Mouse (Mus musculus) retina, postnatal 1 day (tissue): ENCODE data around the gene Nphp4.
A peak's percentile ranks its signal among the peaks of the same experiment; 100 is the strongest.

Experiments
- DNase-seq: peaks from one replicate; pipeline ENCODE4 v3.0.0-alpha.2; 2012

Nphp4 gene

GRCm38 (mm10) chr4:152568662-152569395 is 92.3 kb downstream of the Nphp4 start:
- DNase-seq, result peak; percentile 40

GRCm38 (mm10) chr4:152574266-152574665 is 97.8 kb downstream of the Nphp4 start:
- no peak for DNase-seq

GRCm38 (mm10) chr4:152576826-152577225 is 100.3 kb downstream of the Nphp4 start:
- peak; percentile 44 for DNase-seq

GRCm38 (mm10) chr4:152579956-152580355 is 103.5 kb downstream of the Nphp4 start:
- no peak for DNase-seq

- DNase-seq, result no peak
These were observed 105.7 kb downstream of the Nphp4 start for GRCm38 (mm10) chr4:152582206-152582605.

GRCm38 (mm10) chr4:152583616-152584015 is 107.1 kb downstream of the Nphp4 start:
- no peak for DNase-seq

- no peak for DNase-seq
These were observed 109.0 kb downstream of the Nphp4 start for GRCm38 (mm10) chr4:152585526-152585925.

GRCm38 (mm10) chr4:152586175-152586574 is 109.7 kb downstream of the Nphp4 start:
- DNase-seq, result no peak

- no peak for DNase-seq
These were observed 127.8 kb downstream of the Nphp4 start for GRCm38 (mm10) chr4:152604285-152604684.

GRCm38 (mm10) chr4:152609196-152609595 is 132.7 kb downstream of the Nphp4 start:
- no peak for DNase-seq

GRCm38 (mm10) chr4:152610026-152610425 is 133.5 kb downstream of the Nphp4 start:
- no peak for DNase-seq
